Mouse (Mus musculus) cerebellum, postnatal 25 days (tissue): ENCODE measurements at regions not wholly inside any gene's neighbourhood (a gene's known extent, or its start where the extent isn't known, plus 50 kb on each side); places are given as distances from the start of the nearest gene placed in this dataset.

Experiments used
- DNase-seq, 2 experiments: peaks; one replicate each; pipeline ENCODE4 v3.0.0; 2021; ENCODE audit warnings: mixed read lengths in 2 of 2

DNA sequence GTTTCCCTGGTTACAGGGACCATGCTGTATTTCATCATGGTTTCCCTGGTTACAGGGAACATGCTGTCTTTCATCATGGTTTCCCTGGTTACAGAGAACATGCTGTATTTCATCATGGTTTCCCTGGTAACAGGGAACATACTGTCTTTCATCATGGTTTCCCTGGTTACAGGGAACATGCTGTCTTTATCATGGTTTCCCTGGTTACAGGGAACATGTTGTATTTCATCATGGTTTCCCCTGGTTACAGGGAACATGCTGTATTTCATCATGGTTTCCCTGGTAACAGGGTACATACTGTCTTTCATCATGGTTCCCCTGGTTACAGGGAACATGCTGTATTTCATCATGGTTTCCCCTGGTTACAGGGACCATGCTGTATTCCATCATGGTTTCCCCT lies 1579.5 kb downstream of the 4930444P10Rik start:
- DNase-seq = no peak

- DNase-seq = no peak
These were observed 1580.4 kb downstream of the 4930444P10Rik start for GRCm38 (mm10) chr1:14512481-14513285.

- DNase-seq = peak; percentile 11 to 12
These were observed 1586.1 kb downstream of the 4930444P10Rik start for GRCm38 (mm10) chr1:14506831-14507690.

DNA sequence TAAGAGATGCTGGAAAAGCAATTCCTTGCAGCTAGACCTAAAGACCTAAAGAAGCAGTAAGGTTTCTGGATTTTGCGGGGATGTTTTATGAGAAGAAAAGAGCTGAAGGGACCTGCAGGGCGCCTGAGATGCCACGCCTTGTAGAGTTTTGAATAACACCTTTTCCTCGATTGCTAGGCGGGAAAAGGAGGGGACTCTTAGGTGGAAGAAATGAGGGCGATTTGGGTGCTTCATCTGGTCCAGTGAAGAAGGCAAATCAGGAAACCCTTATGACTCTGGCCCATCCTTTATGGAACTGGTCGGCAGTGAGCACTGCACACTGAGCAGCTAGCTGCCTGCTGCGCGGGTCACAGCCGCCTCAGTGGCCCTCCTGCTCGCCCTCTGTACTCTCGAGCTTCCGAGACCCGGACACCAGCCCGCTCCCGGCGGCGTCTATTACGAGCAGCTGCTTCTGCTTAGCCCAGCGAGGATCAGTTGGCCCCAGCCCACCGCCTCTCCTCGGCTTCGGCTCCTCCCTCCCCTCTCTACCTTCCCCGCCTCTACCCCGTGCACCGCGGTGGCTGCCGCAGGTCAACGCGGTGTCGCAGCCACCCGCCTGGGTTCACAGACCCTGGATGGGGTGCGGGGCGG lies 1586.8 kb downstream of the 4930444P10Rik start:
- DNase-seq = peak; percentile 23 to 29

DNA sequence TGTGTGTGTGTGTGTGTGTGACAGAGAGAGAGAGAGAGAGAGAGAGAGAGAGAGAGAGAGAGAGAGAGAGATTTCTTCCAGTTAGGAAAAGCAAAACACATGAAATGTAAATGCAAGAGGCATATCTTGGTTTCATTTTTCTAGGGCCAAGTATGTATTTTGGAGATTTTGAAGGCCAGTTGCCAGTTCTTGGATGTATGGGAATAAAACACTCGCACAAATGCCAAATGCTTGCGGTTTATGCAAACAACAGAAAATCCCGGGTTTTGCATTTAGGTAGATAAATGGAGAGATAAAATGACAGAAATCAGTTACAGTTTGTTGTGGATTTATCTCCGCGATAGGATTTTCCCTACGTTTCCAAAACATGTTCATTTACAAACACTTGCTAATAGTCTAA lies 1587.4 kb downstream of the 4930444P10Rik start:
- DNase-seq = no peak

- peak in 1 of 2 experiments; percentile 19 for DNase-seq
These were observed 1588.3 kb downstream of the 4930444P10Rik start for GRCm38 (mm10) chr1:14504767-14505343.

GRCm38 (mm10) chr1:14503881-14504742 lies 1589.0 kb downstream of the 4930444P10Rik start:
- DNase-seq = peak; percentile 8 to 19

DNA sequence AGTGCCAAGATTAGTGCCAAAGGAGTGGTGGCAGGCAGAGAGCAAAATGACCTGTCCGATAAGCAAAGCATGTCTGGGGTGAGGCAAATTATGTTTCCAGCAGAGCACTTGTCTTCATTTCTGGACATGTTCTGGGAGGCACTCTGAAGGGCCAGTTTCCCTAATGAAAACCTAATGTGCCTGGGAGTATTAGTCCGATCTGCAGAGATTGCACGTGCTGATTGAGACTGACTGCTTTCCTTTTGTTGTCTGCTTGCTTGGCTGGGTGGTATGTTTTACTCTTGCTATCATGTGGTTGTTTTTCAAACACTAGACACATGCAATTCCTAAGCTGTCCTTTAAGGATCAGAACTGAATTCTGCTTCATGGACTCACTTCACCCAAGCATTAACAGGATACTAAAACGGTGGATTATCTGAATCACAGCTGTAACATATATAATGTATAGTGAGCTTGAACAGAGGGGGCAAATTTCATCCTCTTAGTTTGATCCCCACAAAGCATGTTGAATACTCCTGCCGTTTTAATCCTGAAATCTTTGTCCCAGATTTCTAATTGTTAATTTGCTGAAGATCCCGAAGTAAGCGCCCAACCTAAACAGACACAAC lies 1589.8 kb downstream of the 4930444P10Rik start:
- DNase-seq = no peak

DNA sequence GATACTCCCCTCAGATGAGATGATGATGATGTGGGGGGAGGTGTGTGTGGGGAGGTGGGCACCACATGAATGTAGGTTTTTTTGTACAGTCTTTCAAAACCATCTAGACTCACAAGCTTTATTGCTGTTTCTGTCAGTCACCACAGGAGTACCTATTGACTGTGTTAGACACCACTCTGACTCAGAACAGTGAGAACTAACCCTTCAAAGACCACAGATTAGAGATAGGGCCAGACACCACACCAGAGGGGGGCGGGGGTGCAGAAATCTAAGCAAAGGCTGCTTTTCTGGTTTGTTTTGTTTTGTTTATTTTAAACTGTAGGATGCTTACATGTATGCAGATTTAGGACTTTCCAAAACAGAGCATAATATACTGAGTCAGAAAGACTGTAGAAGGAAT lies 1594.0 kb downstream of the 4930444P10Rik start:
- no peak for DNase-seq

GRCm38 (mm10) chr1:14490026-14490425 lies 1603.1 kb downstream of the 4930444P10Rik start:
- DNase-seq = no peak

- no peak for DNase-seq
These were observed 1605.4 kb downstream of the 4930444P10Rik start for GRCm38 (mm10) chr1:14487708-14488127.

DNA sequence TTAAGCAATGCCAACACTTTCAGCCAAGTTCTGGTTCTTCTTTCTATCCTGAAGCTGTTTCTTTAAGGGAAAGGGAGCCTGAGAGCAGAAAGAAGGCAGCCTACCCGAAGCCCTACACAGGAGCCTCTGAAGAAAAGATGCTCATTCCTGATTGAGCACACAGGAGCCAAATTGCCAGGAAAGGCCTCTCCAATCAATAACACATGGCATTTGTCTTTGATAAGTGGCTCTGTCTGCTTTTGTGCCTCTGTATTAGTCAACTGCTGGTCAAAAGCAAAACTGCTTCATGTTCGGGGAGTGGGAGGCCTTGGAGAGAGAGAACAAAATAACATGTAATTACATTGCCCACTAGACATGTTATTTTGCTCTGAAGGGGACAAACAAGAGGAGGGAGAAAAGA lies 1607.4 kb downstream of the 4930444P10Rik start:
- DNase-seq = no peak

DNA sequence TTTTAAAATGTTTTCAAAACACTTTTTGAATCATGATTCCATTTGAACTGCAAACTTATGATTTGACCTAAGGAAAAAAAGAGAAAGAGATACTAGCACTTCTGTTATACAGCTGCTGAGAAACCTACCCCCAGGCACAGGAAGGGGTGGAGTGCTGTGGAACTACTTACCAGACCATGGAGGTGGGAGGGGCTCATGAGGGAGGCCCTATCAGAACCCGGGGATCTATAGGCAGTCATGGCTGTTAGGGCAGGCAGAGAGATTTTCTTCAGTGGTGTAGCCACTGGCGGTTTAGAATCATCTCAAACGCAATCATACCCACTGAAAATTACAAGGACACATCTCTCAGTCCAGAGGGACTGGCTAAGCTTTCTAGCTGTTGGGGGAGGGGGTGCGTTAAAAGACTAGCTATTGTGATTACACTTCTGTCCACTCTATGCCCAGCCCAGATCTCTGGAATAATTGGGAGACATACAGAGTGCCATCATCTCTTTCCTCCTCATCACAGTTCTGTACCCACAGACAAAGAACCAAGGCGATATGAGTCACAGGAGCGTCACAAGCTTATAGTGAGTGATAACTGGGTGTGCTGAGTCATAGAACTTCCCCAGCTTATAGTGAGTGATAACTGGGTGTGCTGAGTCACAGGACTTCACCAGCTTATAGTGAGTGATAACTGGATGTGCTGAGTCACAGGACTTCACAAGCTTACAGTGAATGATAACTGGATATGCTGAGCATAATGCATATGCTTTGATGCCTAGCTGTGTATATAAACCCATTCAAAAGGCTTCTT lies 1608.8 kb downstream of the 4930444P10Rik start:
- no peak for DNase-seq

- no peak for DNase-seq
These were observed 1620.8 kb downstream of the 4930444P10Rik start for GRCm38 (mm10) chr1:14472294-14472693.

GRCm38 (mm10) chr1:14471551-14471950 lies 1621.6 kb downstream of the 4930444P10Rik start:
- no peak for DNase-seq

DNA sequence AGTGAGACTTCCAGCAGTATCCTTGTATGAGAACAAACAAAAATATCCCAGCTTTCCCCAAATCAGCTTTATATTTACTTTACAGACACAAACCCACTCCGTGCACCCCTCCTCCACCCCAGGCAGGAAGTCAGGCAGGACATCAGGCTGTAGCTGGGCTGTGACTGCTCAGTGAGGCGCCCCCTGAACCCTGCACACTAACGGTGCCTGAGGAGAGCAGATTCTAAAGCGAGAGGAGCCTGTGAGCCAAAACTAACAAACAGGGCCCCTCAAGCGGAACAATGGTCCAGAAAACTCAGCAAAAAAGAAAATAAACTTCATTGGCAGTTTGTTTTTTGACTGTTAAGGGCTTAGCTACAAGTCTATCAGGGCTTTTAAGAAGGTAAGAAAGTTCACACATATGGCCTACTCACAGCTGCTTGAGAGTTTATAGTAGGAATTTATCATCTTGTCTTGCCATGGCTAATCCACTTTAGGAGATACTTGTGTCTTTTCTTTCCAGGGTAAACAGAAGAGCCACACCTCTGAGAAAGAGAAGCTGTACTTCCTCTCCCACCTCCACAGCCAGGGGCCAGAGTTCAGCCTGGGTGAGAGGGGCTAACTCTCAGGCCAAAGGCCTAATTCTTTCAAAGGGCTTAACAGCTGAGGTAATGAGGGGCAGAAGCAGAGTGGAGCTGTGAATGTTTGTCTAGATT lies 1628.2 kb downstream of the 4930444P10Rik start:
- DNase-seq = no peak

GRCm38 (mm10) chr1:14462496-14462895 lies 1630.6 kb downstream of the 4930444P10Rik start:
- DNase-seq = no peak

- no peak for DNase-seq
These were observed 1632.3 kb downstream of the 4930444P10Rik start for GRCm38 (mm10) chr1:14460811-14461210.

GRCm38 (mm10) chr1:14429326-14429725 lies 1663.8 kb downstream of the 4930444P10Rik start:
- no peak for DNase-seq

DNA sequence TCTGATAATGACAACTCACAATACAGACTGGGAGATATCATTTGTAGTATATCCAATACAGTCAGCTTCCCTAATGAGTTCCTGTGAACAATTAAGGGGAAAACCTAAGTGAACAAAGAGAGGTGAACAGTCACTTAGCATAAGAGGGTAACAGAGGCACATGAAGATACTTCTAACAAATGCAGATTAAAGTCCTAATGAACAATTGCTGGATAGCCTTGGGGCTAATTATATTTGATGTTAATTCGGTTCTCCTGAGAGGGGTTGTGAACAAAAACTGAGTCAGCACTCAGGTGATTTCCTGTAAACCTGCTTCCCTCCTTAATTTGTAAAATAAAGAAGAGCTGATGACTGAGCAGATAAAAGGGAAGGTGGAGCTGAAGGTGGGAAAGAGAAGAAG lies 1672.1 kb downstream of the 4930444P10Rik start:
- no peak for DNase-seq
